Mouse (Mus musculus) erythroblast, embryonic 14.5 days (primary cell): Measurements from ENCODE around the gene Dyrk1a.

Experiments used
- GATA1 ChIP-seq: IDR thresholded peaks from 2 replicates; pipeline ENCODE4 v1.6.1; 2012; ENCODE audit warnings: low read length, inconsistent platforms, mixed read lengths
- TAL1 ChIP-seq: IDR thresholded peaks from 3 replicates; pipeline ENCODE4 v1.6.1; 2012; ENCODE audit warnings: low read length, inconsistent platforms, mixed read lengths

DNA sequence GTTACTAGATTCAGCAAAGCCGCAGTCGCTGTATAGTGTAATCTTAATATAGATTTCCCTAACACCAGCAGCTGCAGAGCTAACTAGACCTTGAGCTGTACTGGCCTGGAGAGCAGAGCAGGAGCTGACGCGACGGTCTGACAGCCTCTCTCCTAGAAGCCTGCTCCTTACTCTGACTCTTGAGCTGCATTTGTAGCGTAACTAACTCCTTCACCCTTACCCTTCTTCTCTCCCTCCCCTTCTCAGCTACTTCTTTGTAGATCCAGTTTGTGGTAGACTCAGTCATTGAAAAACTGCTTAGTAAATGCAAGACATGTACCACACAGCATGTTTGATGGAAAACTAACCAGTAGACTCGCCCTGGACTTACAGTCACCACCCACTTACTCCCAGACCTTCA lies 87.1 kb downstream of the Dyrk1a start:
- no peak for TF ChIP-seq GATA1
- TF ChIP-seq TAL1: no peak
